Mouse (Mus musculus): ENCODE data around the gene Ube2q2.
"Not testable (repeated sequence)": the region's sequence is repeated elsewhere in the genome, so short reads cannot be mapped to it uniquely, and the experiment has no call there.

Ube2q2 gene

GRCm38 (mm10) chr9:55172195-55172685, 23.6 kb downstream of the Ube2q2 start:
- no peak for DNase-seq (ENCODE audit: low read depth, low spot score)

- DNase-seq (ENCODE audit: low read depth, low spot score): no peak
Observed at GRCm38 (mm10) chr9:55174235-55174634, 25.6 kb downstream of the Ube2q2 start.

- no peak for DNase-seq (ENCODE audit: low read depth, low spot score)
Observed at GRCm38 (mm10) chr9:55195876-55196275, 47.2 kb downstream of the Ube2q2 start.

GRCm38 (mm10) chr9:55198260-55198659, 49.6 kb downstream of the Ube2q2 start:
- no peak for DNase-seq (ENCODE audit: low read depth, low spot score)

- no peak for DNase-seq (ENCODE audit: low read depth, low spot score)
Observed at GRCm38 (mm10) chr9:55199348-55199747, 50.7 kb downstream of the Ube2q2 start.

GRCm38 (mm10) chr9:55208458-55208789, 59.8 kb downstream of the Ube2q2 start:
- DNase-seq (ENCODE audit: low read depth, low spot score): no peak

GRCm38 (mm10) chr9:55208790-55209481, 60.3 kb downstream of the Ube2q2 start, which contains the start of gene Fbxo22:
Fbxo22 (plus strand) TSS chr9:55208925.
- peak; percentile 42 for DNase-seq (ENCODE audit: low read depth, low spot score)

GRCm38 (mm10) chr9:55211611-55212010, 63.0 kb downstream of the Ube2q2 start:
- no peak for DNase-seq (ENCODE audit: low read depth, low spot score)

- no peak for DNase-seq (ENCODE audit: low read depth, low spot score)
Observed at GRCm38 (mm10) chr9:55213396-55213795, 64.7 kb downstream of the Ube2q2 start.

GRCm38 (mm10) chr9:55215056-55215455, 66.4 kb downstream of the Ube2q2 start:
- DNase-seq (ENCODE audit: low read depth, low spot score): no peak

GRCm38 (mm10) chr9:55215648-55216047, 67.0 kb downstream of the Ube2q2 start:
- no peak for DNase-seq (ENCODE audit: low read depth, low spot score)

- DNase-seq (ENCODE audit: low read depth, low spot score): no peak
Observed at GRCm38 (mm10) chr9:55216078-55216477, 67.4 kb downstream of the Ube2q2 start.

GRCm38 (mm10) chr9:55217381-55217780, 68.7 kb downstream of the Ube2q2 start:
- no peak for DNase-seq (ENCODE audit: low read depth, low spot score)

GRCm38 (mm10) chr9:55225165-55225737, 76.6 kb downstream of the Ube2q2 start:
- DNase-seq (ENCODE audit: low read depth, low spot score): no peak

GRCm38 (mm10) chr9:55226251-55226650, 77.6 kb downstream of the Ube2q2 start:
- no peak for DNase-seq (ENCODE audit: low read depth, low spot score)

- DNase-seq (ENCODE audit: low read depth, low spot score): no peak
Observed at GRCm38 (mm10) chr9:55228149-55228548, 79.5 kb downstream of the Ube2q2 start.

GRCm38 (mm10) chr9:55229010-55229409, 80.4 kb downstream of the Ube2q2 start:
- no peak for DNase-seq (ENCODE audit: low read depth, low spot score)

GRCm38 (mm10) chr9:55231544-55231943, 82.9 kb downstream of the Ube2q2 start:
- DNase-seq (ENCODE audit: low read depth, low spot score): no peak

- no peak for DNase-seq (ENCODE audit: low read depth, low spot score)
Observed at GRCm38 (mm10) chr9:55232110-55232509, 83.5 kb downstream of the Ube2q2 start.

GRCm38 (mm10) chr9:55232586-55232985, 83.9 kb downstream of the Ube2q2 start:
- DNase-seq (ENCODE audit: low read depth, low spot score): no peak

- not testable (repeated sequence) for DNase-seq (ENCODE audit: low read depth, low spot score)
Observed at GRCm38 (mm10) chr9:55233076-55233475, 84.4 kb downstream of the Ube2q2 start.

GRCm38 (mm10) chr9:55236235-55237165, 87.8 kb downstream of the Ube2q2 start:
- no peak for DNase-seq (ENCODE audit: low read depth, low spot score)
